Comparison of ENCODE assay signal across 17 mouse cellular contexts in the genomic region with DNA sequence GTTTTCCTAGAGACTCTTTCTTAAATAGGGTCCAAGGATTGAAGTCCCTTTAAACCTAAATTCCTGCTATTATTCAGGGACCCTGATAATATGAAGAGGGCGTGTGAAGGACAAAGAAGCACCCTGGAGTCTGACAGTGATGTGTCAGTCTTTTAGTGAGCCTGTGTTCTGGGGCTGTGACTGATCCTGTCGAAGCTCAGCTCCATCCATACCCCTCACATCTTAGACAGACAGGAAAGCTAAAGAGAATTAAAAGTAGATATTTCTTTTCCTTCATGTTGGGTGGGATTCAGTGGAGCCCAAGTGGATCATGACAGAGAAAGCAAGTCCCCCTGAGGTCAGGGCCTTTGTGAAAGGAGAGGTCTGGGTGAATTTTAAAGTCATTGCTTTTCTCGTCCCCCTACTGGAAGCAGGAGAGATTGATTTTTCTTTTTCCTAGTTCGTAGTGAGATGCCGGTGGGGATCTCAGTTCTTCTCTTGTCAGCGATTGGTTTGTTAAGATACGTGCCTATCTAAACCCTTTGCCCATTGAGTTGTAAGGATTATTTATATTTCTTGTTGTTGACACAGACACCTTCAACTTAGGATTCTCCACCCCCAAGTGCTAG. TPM values are rescaled to one million over a fixed set of nuclear protein-coding genes. Genes with fewer than 3 reads are reported as not detected.
DNase-seq lines count a peak whose midpoint lies in the region; ATAC-seq and TF ChIP-seq lines count a peak whose summit lies in the region.
"Had no signal": no experiment of that assay in that cellular context is flagged by ENCODE, and none has a peak within 500 bp of the region (broad histone marks: within the 10 kb centered on the region; RNA-seq: fewer than 3 reads in every experiment).

No protein-coding gene starts in this region.

- H3K27ac ChIP-seq in heart, adult 2 months = no peak overlapping the region
- no peak overlapping the region for H3K27ac ChIP-seq in heart, embryonic 11.5 days (ENCODE audit: low read depth, low read length)
- H3K27ac ChIP-seq in liver, postnatal 0 days (ENCODE audit: low read depth) = no peak overlapping the region
- H3K27ac ChIP-seq in midbrain, postnatal 0 days (ENCODE audit: low read depth, low read length) = no peak overlapping the region
- H3K27ac ChIP-seq: embryonic facial prominence, embryonic 13.5 days; forebrain, embryonic 12.5 days; liver, embryonic 13.5 days; neural tube, embryonic 12.5 days had no signal

- intact Hi-C loops in heart, adult 2 months (cut with DNase I) = loop anchor here (2.0 kb wide), 1 partner anchor 13 kb away; no protein-coding TSS in a partner anchor

- no peak for DNase-seq in heart, adult 2 months
- DNase-seq in liver, postnatal 0 days = no peak
- DNase-seq in liver = no peak
- no peak for DNase-seq in brain, embryonic 14.5 days (ENCODE audit: low read depth)
- DNase-seq in midbrain, postnatal 0 days (ENCODE audit: low spot score) = no peak
- DNase-seq in heart, adult 8-10 months (ENCODE audit: low spot score) = no peak
- DNase-seq in thymus, postnatal 36 days = no peak
- DNase-seq: adrenal gland, postnatal 10 days; cerebellum, adult 18-20 months; gastrocnemius, postnatal 14 days; kidney, postnatal 25 days; liver, embryonic 13.5 days; right cerebral cortex, postnatal 4 days had no signal

- no peaks in the 10 kb centered on the region for H3K36me3 ChIP-seq in heart, adult 2 months (ENCODE audit: control insufficient read depth, insufficient read depth, low read length)
- H3K36me3 ChIP-seq in heart, embryonic 11.5 days (ENCODE audit: control insufficient read depth, insufficient read depth, low read length) = no peaks in the 10 kb centered on the region
- no peaks in the 10 kb centered on the region for H3K36me3 ChIP-seq in liver, postnatal 0 days (replicated peaks; ENCODE audit: insufficient read depth, low read length)
- H3K36me3 ChIP-seq in midbrain, postnatal 0 days (ENCODE audit: insufficient read depth, low read length) = no peaks in the 10 kb centered on the region
- H3K36me3 ChIP-seq: embryonic facial prominence, embryonic 13.5 days; forebrain, embryonic 12.5 days; liver, embryonic 13.5 days; neural tube, embryonic 12.5 days had no signal

- no peak overlapping the region for H3K4me3 ChIP-seq in heart, adult 2 months
- H3K4me3 ChIP-seq in heart, embryonic 11.5 days (ENCODE audit: low read depth, low read length) = no peak overlapping the region
- no peak overlapping the region for H3K4me3 ChIP-seq in liver, postnatal 0 days (ENCODE audit: low read depth, low read length)
- no peak overlapping the region for H3K4me3 ChIP-seq in midbrain, postnatal 0 days (ENCODE audit: low read depth, low read length)
- H3K4me3 ChIP-seq: embryonic facial prominence, embryonic 13.5 days; forebrain, embryonic 12.5 days; liver, embryonic 13.5 days; neural tube, embryonic 12.5 days had no signal

- H3K4me1 ChIP-seq in heart, adult 2 months (ENCODE audit: control insufficient read depth, insufficient read depth, low read length) = peaks cover 5% of the 10 kb centered on the region
- no peaks in the 10 kb centered on the region for H3K4me1 ChIP-seq in heart, embryonic 11.5 days (ENCODE audit: control insufficient read depth, insufficient read depth, low read length)
- H3K4me1 ChIP-seq in liver, postnatal 0 days (ENCODE audit: insufficient read depth) = no peaks in the 10 kb centered on the region
- no peaks in the 10 kb centered on the region for H3K4me1 ChIP-seq in midbrain, postnatal 0 days (ENCODE audit: insufficient read depth, low read length)
- H3K4me1 ChIP-seq: embryonic facial prominence, embryonic 13.5 days; liver, embryonic 13.5 days; neural tube, embryonic 12.5 days had no signal

- H3K9me3 ChIP-seq in heart, embryonic 11.5 days (replicated peaks; ENCODE audit: control insufficient read depth, low read length) = no peaks in the 10 kb centered on the region
- no peaks in the 10 kb centered on the region for H3K9me3 ChIP-seq in liver, postnatal 0 days (ENCODE audit: low read length)
- H3K9me3 ChIP-seq in midbrain, postnatal 0 days (ENCODE audit: low read length) = no peaks in the 10 kb centered on the region
- H3K9me3 ChIP-seq: embryonic facial prominence, embryonic 13.5 days; forebrain, embryonic 12.5 days; liver, embryonic 13.5 days; neural tube, embryonic 12.5 days had no signal

- no peak for ATAC-seq in heart, embryonic 11.5 days (replicated peaks; ENCODE audit: insufficient number of reproducible peaks, low FRiP score, low TSS enrichment)
- no peak for ATAC-seq in liver, postnatal 0 days
- 0 out of 2 replicates have a peak, but pooled peaks have one; percentile 23 for ATAC-seq in midbrain, postnatal 0 days (ENCODE audit: low FRiP score)

- 36% methylated on average over 7 of the region's 7 CpGs for WGBS in heart, adult 2 months
- WGBS in heart, embryonic 11.5 days (ENCODE audit: insufficient replicate concordance) = 19% methylated on average over 7 of the region's 7 CpGs
- 29% methylated on average over 7 of the region's 7 CpGs for WGBS in liver, postnatal 0 days (ENCODE audit: insufficient replicate concordance)
- WGBS in midbrain, postnatal 0 days = 14% methylated on average over 7 of the region's 7 CpGs

- TF ChIP-seq POLR2A in heart, adult 2 months (IDR thresholded peaks at IDR 0.05; ENCODE audit: insufficient read depth, low read depth, low read length) = no peak
- no peak for TF ChIP-seq POLR2A in brain, embryonic 14.5 days (IDR thresholded peaks at IDR 0.05; ENCODE audit: borderline replicate concordance, extremely low read depth, insufficient read depth, insufficient read length, poor library complexity, severe bottlenecking)

- no peaks in the 10 kb centered on the region for H3K79me2 ChIP-seq in heart, adult 2 months (replicated peaks; ENCODE audit: control insufficient read depth, insufficient read depth, low read length)

- peak; percentile 67 for TF ChIP-seq CTCF in heart, adult 2 months (IDR thresholded peaks at IDR 0.05)
- peak; percentile 37 for TF ChIP-seq CTCF in liver, postnatal 0 days (IDR thresholded peaks at IDR 0.05; ENCODE audit: low read depth)
- TF ChIP-seq CTCF in brain, embryonic 14.5 days (IDR thresholded peaks at IDR 0.05; ENCODE audit: borderline replicate concordance, extremely low read depth, insufficient read depth, insufficient read length) = peak; percentile 27; the same call in 1 of the 2 replicates
- TF ChIP-seq CTCF in midbrain, postnatal 0 days (IDR thresholded peaks at IDR 0.05) = peak; percentile 65

- H3K4me2 ChIP-seq in heart, embryonic 11.5 days = no peak overlapping the region
- no peak overlapping the region for H3K4me2 ChIP-seq in liver, postnatal 0 days (ENCODE audit: low read depth, low read length)
- H3K4me2 ChIP-seq in midbrain, postnatal 0 days (ENCODE audit: low read depth, low read length, poor library complexity, severe bottlenecking) = no peak overlapping the region
- H3K4me2 ChIP-seq: embryonic facial prominence, embryonic 13.5 days; forebrain, embryonic 12.5 days; liver, embryonic 13.5 days; neural tube, embryonic 12.5 days had no signal

- no peak for TF ChIP-seq EP300 in heart, adult 2 months (IDR thresholded peaks at IDR 0.05; ENCODE audit: insufficient read depth, low read depth, low read length)
- no peak for TF ChIP-seq EP300 in liver, postnatal 0 days (IDR thresholded peaks at IDR 0.05; ENCODE audit: low read depth)

- no peak overlapping the region for H3K9ac ChIP-seq in heart, adult 2 months (ENCODE audit: low read depth, low read length)
- no peak overlapping the region for H3K9ac ChIP-seq in heart, embryonic 11.5 days (ENCODE audit: low read depth, low read length)
- no peak overlapping the region for H3K9ac ChIP-seq in liver, postnatal 0 days (replicated peaks)
- no peak overlapping the region for H3K9ac ChIP-seq in midbrain, postnatal 0 days (replicated peaks; ENCODE audit: low read length, poor library complexity, severe bottlenecking)
- H3K9ac ChIP-seq: embryonic facial prominence, embryonic 13.5 days; forebrain, embryonic 12.5 days; liver, embryonic 13.5 days; neural tube, embryonic 12.5 days had no signal

- H3K27me3 ChIP-seq in heart, adult 2 months (ENCODE audit: control insufficient read depth, insufficient read depth, low read length) = no peaks in the 10 kb centered on the region
- no peaks in the 10 kb centered on the region for H3K27me3 ChIP-seq in heart, embryonic 11.5 days (ENCODE audit: control insufficient read depth, insufficient read depth, low read length)
- H3K27me3 ChIP-seq in liver, postnatal 0 days (ENCODE audit: insufficient read depth, low read length) = no peaks in the 10 kb centered on the region
- no peaks in the 10 kb centered on the region for H3K27me3 ChIP-seq in midbrain, postnatal 0 days (ENCODE audit: insufficient read depth, low read length)
- H3K27me3 ChIP-seq: embryonic facial prominence, embryonic 13.5 days; forebrain, embryonic 12.5 days; neural tube, embryonic 12.5 days had no signal

RNA-seq across cellular contexts. Expression of a gene that starts 8.4 kb away (rescaled TPM):
- total RNA-seq in heart, adult 2 months (2021) = 1 to 10 TPM; 7.2 to 8.5 TPM
- polyA plus RNA-seq in heart, adult 2 months (2012; rRNA removed) = 8.0 and 11.0 TPM in 2 replicates
- 7.6 TPM in 2 replicates for polyA plus RNA-seq in heart, embryonic 11.5 days (2014; fragmentation: Nextera tagmentation; extraction: Ambion mirVana)
- polyA plus RNA-seq in liver, postnatal 0 days (2015; fragmentation: Nextera tagmentation; extraction: Ambion mirVana) = 0.45 and 0.58 TPM in 2 replicates
- polyA plus RNA-seq in brain, embryonic 14.5 days (2012; rRNA removed) = 68.6 and 87.4 TPM in 2 replicates
- total RNA-seq in midbrain, postnatal 0 days (2014; rRNA removed) = 101 and 105 TPM in 2 replicates
- polyA plus RNA-seq in midbrain, postnatal 0 days (2015; fragmentation: Nextera tagmentation; extraction: Ambion mirVana) = 7.0 and 7.5 TPM in 2 replicates
- 1 to 10 TPM; 4.3 to 8.7 (median 7.3) TPM for total RNA-seq in heart, adult 8-10 months (2022)

RNA-seq across cellular contexts. Expression of a gene that starts 15.0 kb away (rescaled TPM):
- total RNA-seq in heart, adult 2 months (2021) = 100 to 1,000 TPM in 1 of 2 experiments, 10 to 100 TPM in 1; 93.1 to 133 TPM
- polyA plus RNA-seq in heart, adult 2 months (2012; rRNA removed) = 139 and 144 TPM in 2 replicates
- 266 and 273 TPM in 2 replicates for polyA plus RNA-seq in heart, embryonic 11.5 days (2014; fragmentation: Nextera tagmentation; extraction: Ambion mirVana)
- polyA plus RNA-seq in liver, postnatal 0 days (2015; fragmentation: Nextera tagmentation; extraction: Ambion mirVana) = 405 and 416 TPM in 2 replicates
- 165 and 185 TPM in 2 replicates for polyA plus RNA-seq in brain, embryonic 14.5 days (2012; rRNA removed)
- 16.6 and 18.6 TPM in 2 replicates for total RNA-seq in midbrain, postnatal 0 days (2014; rRNA removed)
- polyA plus RNA-seq in midbrain, postnatal 0 days (2015; fragmentation: Nextera tagmentation; extraction: Ambion mirVana) = 173 and 192 TPM in 2 replicates
- 100 to 1,000 TPM; 123 to 132 (median 127) TPM for total RNA-seq in heart, adult 8-10 months (2022)

RNA-seq across cellular contexts. Expression of a gene that starts 43.8 kb away (rescaled TPM):
- total RNA-seq in heart, adult 2 months (2021) = 10 to 100 TPM; 42.1 to 50.3 TPM
- 66.1 and 90.0 TPM in 2 replicates for polyA plus RNA-seq in heart, adult 2 months (2012; rRNA removed)
- polyA plus RNA-seq in heart, embryonic 11.5 days (2014; fragmentation: Nextera tagmentation; extraction: Ambion mirVana) = 85.8 and 95.7 TPM in 2 replicates
- polyA plus RNA-seq in liver, postnatal 0 days (2015; fragmentation: Nextera tagmentation; extraction: Ambion mirVana) = 60.9 and 65.8 TPM in 2 replicates
- polyA plus RNA-seq in brain, embryonic 14.5 days (2012; rRNA removed) = 42.8 and 48.1 TPM in 2 replicates
- 38.3 and 66.8 TPM in 2 replicates for total RNA-seq in midbrain, postnatal 0 days (2014; rRNA removed)
- polyA plus RNA-seq in midbrain, postnatal 0 days (2015; fragmentation: Nextera tagmentation; extraction: Ambion mirVana) = 41.3 and 42.2 TPM in 2 replicates
- 10 to 100 TPM; 39.0 to 57.8 (median 45.5) TPM for total RNA-seq in heart, adult 8-10 months (2022)

RNA-seq across cellular contexts. Expression of a gene that starts 51.7 kb away (rescaled TPM):
- total RNA-seq in heart, adult 2 months (2021) = 100 to 1,000 TPM; 110 to 115 TPM
- 158 and 176 TPM in 2 replicates for polyA plus RNA-seq in heart, adult 2 months (2012; rRNA removed)
- polyA plus RNA-seq in heart, embryonic 11.5 days (2014; fragmentation: Nextera tagmentation; extraction: Ambion mirVana) = 152 and 161 TPM in 2 replicates
- polyA plus RNA-seq in liver, postnatal 0 days (2015; fragmentation: Nextera tagmentation; extraction: Ambion mirVana) = 104 and 110 TPM in 2 replicates
- polyA plus RNA-seq in brain, embryonic 14.5 days (2012; rRNA removed) = 204 and 302 TPM in 2 replicates
- total RNA-seq in midbrain, postnatal 0 days (2014; rRNA removed) = 65.7 and 87.1 TPM in 2 replicates
- polyA plus RNA-seq in midbrain, postnatal 0 days (2015; fragmentation: Nextera tagmentation; extraction: Ambion mirVana) = 91.2 and 102 TPM in 2 replicates
- total RNA-seq in heart, adult 8-10 months (2022) = 100 to 1,000 TPM; 102 to 119 (median 112) TPM

RNA-seq across cellular contexts. Expression of a gene that starts 58.7 kb away (rescaled TPM):
- total RNA-seq in heart, adult 2 months (2021) = 10 to 100 TPM in 1 of 2 experiments, 1 to 10 TPM in 1; 9.2 to 10.8 TPM
- polyA plus RNA-seq in heart, adult 2 months (2012; rRNA removed) = 4.4 and 8.0 TPM in 2 replicates
- 29.2 and 32.0 TPM in 2 replicates for polyA plus RNA-seq in heart, embryonic 11.5 days (2014; fragmentation: Nextera tagmentation; extraction: Ambion mirVana)
- polyA plus RNA-seq in liver, postnatal 0 days (2015; fragmentation: Nextera tagmentation; extraction: Ambion mirVana) = 10.6 and 11.6 TPM in 2 replicates
- polyA plus RNA-seq in brain, embryonic 14.5 days (2012; rRNA removed) = 15.7 and 17.8 TPM in 2 replicates
- 19.1 and 29.3 TPM in 2 replicates for total RNA-seq in midbrain, postnatal 0 days (2014; rRNA removed)
- polyA plus RNA-seq in midbrain, postnatal 0 days (2015; fragmentation: Nextera tagmentation; extraction: Ambion mirVana) = 16.1 and 19.4 TPM in 2 replicates
- total RNA-seq in heart, adult 8-10 months (2022) = 10 to 100 TPM in 3 of 4 experiments, 1 to 10 TPM in 1; 8.8 to 10.4 (median 10.2) TPM
